Mouse (Mus musculus) liver, adult 2 months (tissue): ENCODE measurements around the gene Tmem144. TPM values are rescaled to one million over a fixed set of nuclear protein-coding genes. Genes with fewer than 3 reads are reported as not detected.

Experiments
- DNase-seq: peaks from one replicate; pipeline ENCODE4 v3.0.0-alpha.2; 2011; ENCODE audit warnings: low read depth, low spot score; ENCODE audit errors: extremely low read depth
- H3K27ac ChIP-seq: fragments of 200-500 bp; replicated peaks from 2 replicates; pipeline ENCODE4 v1.5.1; 2012; ENCODE audit warnings: low read depth, mild to moderate bottlenecking, control low read depth, inconsistent platforms, low read length; ENCODE audit not compliant: insufficient read depth
- H3K27me3 ChIP-seq: fragments of 200-500 bp; 2 replicates; pipeline ENCODE4 v1.6.1; 2012; ENCODE audit warnings: mild to moderate bottlenecking, moderate library complexity, low read length, inconsistent platforms; ENCODE audit not compliant: control insufficient read depth, insufficient read depth
- H3K36me3 ChIP-seq: fragments of 200-500 bp; 2 replicates; pipeline ENCODE4 v1.6.1; 2012; ENCODE audit warnings: low read length, inconsistent platforms; ENCODE audit not compliant: control insufficient read depth, insufficient read depth
- H3K4me1 ChIP-seq: fragments of 200-500 bp; 2 replicates; pipeline ENCODE4 v1.6.1; 2011; ENCODE audit warnings: low read length; ENCODE audit not compliant: control insufficient read depth, insufficient read depth
- H3K4me3 ChIP-seq: fragments of 200-500 bp; 2 replicates; pipeline ENCODE4 v1.5.1; 2011; ENCODE audit warnings: low read depth, mild to moderate bottlenecking, control low read depth, low read length, moderate library complexity; ENCODE audit not compliant: insufficient read depth
- H3K79me2 ChIP-seq: fragments of 200-500 bp; 2 replicates; pipeline ENCODE4 v1.6.1; 2012; ENCODE audit warnings: inconsistent platforms, mild to moderate bottlenecking, low read length, moderate library complexity; ENCODE audit not compliant: control insufficient read depth, insufficient read depth
- H3K9ac ChIP-seq: fragments of 200-500 bp; 2 replicates; pipeline ENCODE4 v1.6.1; 2012; ENCODE audit warnings: low read depth, mild to moderate bottlenecking, control low read depth, inconsistent platforms, low read length
- CTCF ChIP-seq: fragments of 200-500 bp; IDR thresholded peaks from 2 replicates; pipeline ENCODE4 v1.5.1; 2011; ENCODE audit warnings: low read depth, low read length, control low read depth
- POLR2A ChIP-seq: fragments of 200-500 bp; IDR thresholded peaks from 2 replicates; pipeline ENCODE4 v1.6.1; 2011; ENCODE audit warnings: low read length, control low read depth; ENCODE audit not compliant: insufficient read depth; ENCODE audit errors: extremely low read depth
- WGBS: fragments of 180-500 bp; shearing (Covaris S2); methylation state at CpG from one replicate; pipeline ENCODE4 v1.1.7; 2018; 5-methylcytosine and 5-hydroxymethylcytosine counted together
- polyA plus RNA-seq: library from polyadenylated mRNA; depleted of rRNA; stranded (reverse); fragments of >200 nt; gene quantifications from 2 replicates; pipeline ENCODE4 v1.2.3, GENCODE M21; 2012; rRNA removed
- total RNA-seq: library from RNA; depleted of rRNA; stranded (reverse); fragments of >200 nt; gene quantifications from 2 replicates; pipeline ENCODE4 v1.2.3, GENCODE M21; 2014; rRNA removed

Tmem144 gene
- total and polyA plus RNA-seq, 2 experiments, result 1.7 to 3.6 TPM

GRCm38 (mm10) chr3:79772701-79773100 is 79.9 kb downstream of the Tmem144 start:
- Histone ChIP-seq H3K27me3 (no peaks in the 10 kb centered on the region), H3K36me3 (no peaks in the 10 kb centered on the region), H3K27ac (no peak overlapping the region), H3K9ac (no peak overlapping the region), H3K4me3 (no peak overlapping the region), H3K4me1 (no peaks in the 10 kb centered on the region), H3K79me2 (no peaks in the 10 kb centered on the region)
- TF ChIP-seq CTCF, result no peak
- TF ChIP-seq POLR2A, result no peak
- no peak for DNase-seq
- WGBS, result 62% methylated on average over 2 of the region's 2 CpGs

Other genes starting within 250 kb of the Tmem144 start
- gene 4930579G24Rik, start 223.7 kb downstream of the Tmem144 start, total RNA-seq, result 0.37 and 0.74 TPM in 2 replicates
- 0.35 and 0.55 TPM in 2 replicates for gene 4930579G24Rik, start 223.7 kb downstream of the Tmem144 start, polyA plus RNA-seq
- 199 and 240 TPM in 2 replicates for gene Etfdh, start 223.3 kb downstream of the Tmem144 start, total RNA-seq
- 664 and 680 TPM in 2 replicates for gene Etfdh, start 223.3 kb downstream of the Tmem144 start, polyA plus RNA-seq
- gene Rxfp1, start 114.9 kb downstream of the Tmem144 start, total RNA-seq, result not detected in 2 replicates
- not detected in 2 replicates for gene Rxfp1, start 114.9 kb downstream of the Tmem144 start, polyA plus RNA-seq
- gene Fam198b, start 31.8 kb upstream of the Tmem144 start, total RNA-seq, result 0.37 and 0.94 TPM in 2 replicates
- 0.12 and 0.17 TPM in 2 replicates for gene Fam198b, start 31.8 kb upstream of the Tmem144 start, polyA plus RNA-seq